Comparison of ENCODE assay signal across 30 mouse cellular contexts in the genomic region with DNA sequence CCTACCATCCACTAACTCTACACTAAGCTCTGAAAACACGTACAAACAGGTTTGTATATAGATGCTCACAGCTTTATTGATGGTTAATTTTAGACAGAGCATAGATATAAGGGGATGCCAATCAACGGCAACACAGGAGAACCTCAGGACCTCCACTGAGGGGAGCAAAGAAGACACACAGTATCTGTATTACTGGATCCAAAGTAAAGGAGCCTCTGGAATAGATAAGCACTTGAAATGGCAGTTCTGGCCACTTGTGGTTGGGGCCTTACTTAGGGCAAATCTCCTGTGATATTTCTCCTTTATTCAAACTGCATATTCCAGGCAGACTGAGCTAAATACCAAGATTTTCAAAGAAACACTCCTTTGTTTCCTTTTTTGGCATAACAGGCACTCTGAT. TPM values are rescaled to one million over a fixed set of nuclear protein-coding genes. Genes with fewer than 3 reads are reported as not detected.
DNase-seq lines count a peak whose midpoint lies in the region; ATAC-seq and TF ChIP-seq lines count a peak whose summit lies in the region.
"Had no signal": no experiment of that assay in that cellular context is flagged by ENCODE, and none has a peak within 500 bp of the region (broad histone marks: within the 10 kb centered on the region; RNA-seq: fewer than 3 reads in every experiment).

No protein-coding gene starts in this region.

- H3K4me1 ChIP-seq in liver, postnatal 0 days (ENCODE audit: insufficient read depth), result peaks cover 4% of the 10 kb centered on the region; the same call in 1 of the 2 replicates
- H3K4me1 ChIP-seq in liver, embryonic 13.5 days (replicated peaks), result peaks cover 48% of the 10 kb centered on the region
- H3K4me1 ChIP-seq in liver, embryonic 16.5 days (ENCODE audit: control insufficient read depth, low read depth, low read length), result peaks cover 19% of the 10 kb centered on the region
- H3K4me1 ChIP-seq in heart, adult 2 months (ENCODE audit: control insufficient read depth, insufficient read depth, low read length), result peaks cover 3% of the 10 kb centered on the region
- H3K4me1 ChIP-seq: embryonic facial prominence, embryonic 10.5 days; forebrain, embryonic 12.5 days; forebrain, embryonic 15.5 days; hindbrain, embryonic 10.5 days; hindbrain, embryonic 13.5 days had no signal

- no peaks in the 10 kb centered on the region for H3K9me3 ChIP-seq in liver, postnatal 0 days (ENCODE audit: low read length)
- no peaks in the 10 kb centered on the region for H3K9me3 ChIP-seq in liver, embryonic 13.5 days (replicated peaks)
- H3K9me3 ChIP-seq in liver, embryonic 16.5 days (replicated peaks; ENCODE audit: control insufficient read depth, low read length), result no peaks in the 10 kb centered on the region
- H3K9me3 ChIP-seq: embryonic facial prominence, embryonic 10.5 days; embryonic facial prominence, embryonic 13.5 days; forebrain, embryonic 12.5 days; forebrain, embryonic 15.5 days; G1E; heart, embryonic 12.5 days; heart, embryonic 15.5 days; hindbrain, embryonic 10.5 days; hindbrain, embryonic 13.5 days had no signal

- H3K4me3 ChIP-seq in liver, postnatal 0 days (ENCODE audit: low read depth, low read length), result no peak overlapping the region
- no peak overlapping the region for H3K4me3 ChIP-seq in liver, embryonic 13.5 days (replicated peaks)
- H3K4me3 ChIP-seq in liver, embryonic 16.5 days (ENCODE audit: low read depth, low read length), result no peak overlapping the region
- no peak overlapping the region for H3K4me3 ChIP-seq in heart, adult 2 months
- H3K4me3 ChIP-seq: embryonic facial prominence, embryonic 10.5 days; embryonic facial prominence, embryonic 13.5 days; erythroblast, embryonic 14.5 days; forebrain, embryonic 12.5 days; forebrain, embryonic 15.5 days; heart, embryonic 12.5 days; heart, embryonic 15.5 days; hindbrain, embryonic 10.5 days; hindbrain, embryonic 13.5 days had no signal

- H3K79me2 ChIP-seq in heart, adult 2 months (replicated peaks; ENCODE audit: control insufficient read depth, insufficient read depth, low read length), result peaks cover 1% of the 10 kb centered on the region

- no peak overlapping the region for H3K27ac ChIP-seq in liver, postnatal 0 days (ENCODE audit: low read depth)
- H3K27ac ChIP-seq in liver, embryonic 13.5 days, result peak overlapping the region; percentile 61; the same call in 1 of the 2 replicates
- 0 out of 2 replicates have a peak overlapping the region, but pooled peaks have one; percentile 37 for H3K27ac ChIP-seq in liver, embryonic 16.5 days (ENCODE audit: low read length)
- H3K27ac ChIP-seq in heart, adult 2 months, result no peak overlapping the region
- H3K27ac ChIP-seq: embryonic facial prominence, embryonic 10.5 days; embryonic facial prominence, embryonic 13.5 days; forebrain, embryonic 12.5 days; forebrain, embryonic 15.5 days; heart, embryonic 15.5 days; hindbrain, embryonic 10.5 days; hindbrain, embryonic 13.5 days had no signal

- WGBS in liver, postnatal 0 days (ENCODE audit: insufficient replicate concordance), result 64% methylated on average over 2 of the region's 2 CpGs
- WGBS in liver, embryonic 13.5 days (ENCODE audit: insufficient replicate concordance), result 39% methylated on average over 2 of the region's 2 CpGs
- WGBS in liver, embryonic 16.5 days (ENCODE audit: insufficient replicate concordance), result 39% methylated on average over 2 of the region's 2 CpGs
- WGBS in heart, adult 2 months, result 80% methylated on average over 2 of the region's 2 CpGs

- TF ChIP-seq POLR2A in heart, adult 2 months (IDR thresholded peaks at IDR 0.05; ENCODE audit: insufficient read depth, low read depth, low read length), result no peak

- H3K27me3 ChIP-seq in liver, postnatal 0 days (ENCODE audit: insufficient read depth, low read length), result no peaks in the 10 kb centered on the region
- H3K27me3 ChIP-seq in liver, embryonic 13.5 days, result no peaks in the 10 kb centered on the region
- no peaks in the 10 kb centered on the region for H3K27me3 ChIP-seq in liver, embryonic 16.5 days (ENCODE audit: control insufficient read depth, insufficient read depth, low read depth, low read length)
- H3K27me3 ChIP-seq in heart, adult 2 months (ENCODE audit: control insufficient read depth, insufficient read depth, low read length), result no peaks in the 10 kb centered on the region
- H3K27me3 ChIP-seq: CH12.LX; embryonic facial prominence, embryonic 13.5 days; forebrain, embryonic 12.5 days; forebrain, embryonic 15.5 days; heart, embryonic 12.5 days; heart, embryonic 15.5 days; hindbrain, embryonic 13.5 days had no signal

- no peak overlapping the region for H3K9ac ChIP-seq in liver, postnatal 0 days (replicated peaks)
- H3K9ac ChIP-seq in liver, embryonic 13.5 days, result 0 out of 2 replicates have a peak overlapping the region, but pooled peaks have one; percentile 26
- no peak overlapping the region for H3K9ac ChIP-seq in liver, embryonic 16.5 days (ENCODE audit: low read depth, low read length)
- H3K9ac ChIP-seq in heart, adult 2 months (ENCODE audit: low read depth, low read length), result no peak overlapping the region
- H3K9ac ChIP-seq: embryonic facial prominence, embryonic 13.5 days; forebrain, embryonic 12.5 days; forebrain, embryonic 15.5 days; heart, embryonic 12.5 days; heart, embryonic 15.5 days; hindbrain, embryonic 13.5 days had no signal

- peak; percentile 13 for DNase-seq in liver
- no peak for DNase-seq in liver, postnatal 0 days
- DNase-seq in liver, embryonic 13.5 days, result peak; percentile 3
- no peak for DNase-seq in heart, adult 2 months
- no peak for DNase-seq in adrenal gland, postnatal 10 days
- DNase-seq: adrenal gland, adult 2 months; adrenal gland, postnatal 25 days; B cell, adult 2 months; cerebellum, adult 11-12 months; cerebellum, adult 8-10 months; cerebellum, postnatal 10 days; cerebellum, postnatal 36 days; embryo, embryonic 11 days; gastrocnemius, postnatal 10 days; gastrocnemius, postnatal 36 days; heart, postnatal 10 days had no signal

- no peak overlapping the region for H3K4me2 ChIP-seq in liver, postnatal 0 days (ENCODE audit: low read depth, low read length)
- peak overlapping the region; percentile 33; the same call in 1 of the 2 replicates for H3K4me2 ChIP-seq in liver, embryonic 13.5 days
- no peak overlapping the region for H3K4me2 ChIP-seq in liver, embryonic 16.5 days (ENCODE audit: low read depth, low read length)
- H3K4me2 ChIP-seq: embryonic facial prominence, embryonic 13.5 days; forebrain, embryonic 12.5 days; forebrain, embryonic 15.5 days; heart, embryonic 12.5 days; heart, embryonic 15.5 days; hindbrain, embryonic 13.5 days had no signal

- intact Hi-C loops in heart, adult 2 months (cut with DNase I), result no loop called here

- ATAC-seq in liver, postnatal 0 days, result no peak
- peak; percentile 77 for ATAC-seq in liver, embryonic 13.5 days (ENCODE audit: low read depth)
- no peak for ATAC-seq in liver, embryonic 16.5 days (ENCODE audit: low read depth)
- ATAC-seq in monocyte, adult 5-6 weeks (replicated peaks; ENCODE audit: insufficient number of reproducible peaks, low FRiP score, low TSS enrichment, poor library complexity, severe bottlenecking), result no peak
- ATAC-seq: forebrain, embryonic 15.5 days; hindbrain, embryonic 16.5 days had no signal

- no peak for TF ChIP-seq EP300 in liver, postnatal 0 days (IDR thresholded peaks at IDR 0.05; ENCODE audit: low read depth)
- no peak for TF ChIP-seq EP300 in heart, adult 2 months (IDR thresholded peaks at IDR 0.05; ENCODE audit: insufficient read depth, low read depth, low read length)

- no peak for TF ChIP-seq CTCF in liver, postnatal 0 days (IDR thresholded peaks at IDR 0.05; ENCODE audit: low read depth)
- TF ChIP-seq CTCF in heart, adult 2 months (IDR thresholded peaks at IDR 0.05), result no peak

- H3K36me3 ChIP-seq in liver, postnatal 0 days (replicated peaks; ENCODE audit: insufficient read depth, low read length), result peaks cover 12% of the 10 kb centered on the region
- peaks cover 34% of the 10 kb centered on the region for H3K36me3 ChIP-seq in liver, embryonic 13.5 days
- no peaks in the 10 kb centered on the region for H3K36me3 ChIP-seq in liver, embryonic 16.5 days (ENCODE audit: control insufficient read depth, insufficient read depth)
- H3K36me3 ChIP-seq in heart, adult 2 months (ENCODE audit: control insufficient read depth, insufficient read depth, low read length), result peaks cover 32% of the 10 kb centered on the region

RNA-seq across cellular contexts. Expression of a gene that starts 10.5 kb away (rescaled TPM):
- 7.2 TPM in 2 replicates for polyA plus RNA-seq in liver, postnatal 0 days (2015; fragmentation: Nextera tagmentation; extraction: Ambion mirVana)
- 7.2 and 9.3 TPM in 2 replicates for polyA plus RNA-seq in liver, embryonic 13.5 days (2015; fragmentation: Nextera tagmentation; extraction: Ambion mirVana)
- 6.9 and 7.9 TPM in 2 replicates for polyA plus RNA-seq in liver, embryonic 16.5 days (2015; fragmentation: Nextera tagmentation; extraction: Ambion mirVana)
- 10 to 100 TPM; 19.4 to 19.8 TPM for total RNA-seq in heart, adult 2 months (2021)
- 25.2 and 25.7 TPM in 2 replicates for polyA plus RNA-seq in heart, adult 2 months (2012; rRNA removed)
- total RNA-seq in monocyte, adult 5-6 weeks (2017), result 46.4 to 83.1 TPM (median 57.7 TPM) in 3 replicates
- total RNA-seq in adrenal gland, postnatal 10 days (2021), result 10 to 100 TPM; 31.4 to 36.9 TPM

RNA-seq across cellular contexts. Expression of a gene that starts 49.5 kb away (rescaled TPM):
- 12.3 and 12.4 TPM in 2 replicates for polyA plus RNA-seq in liver, postnatal 0 days (2015; fragmentation: Nextera tagmentation; extraction: Ambion mirVana)
- polyA plus RNA-seq in liver, embryonic 13.5 days (2015; fragmentation: Nextera tagmentation; extraction: Ambion mirVana), result 20.6 and 23.6 TPM in 2 replicates
- polyA plus RNA-seq in liver, embryonic 16.5 days (2015; fragmentation: Nextera tagmentation; extraction: Ambion mirVana), result 14.9 and 16.1 TPM in 2 replicates
- 10 to 100 TPM; 20.9 to 21.9 TPM for total RNA-seq in heart, adult 2 months (2021)
- 6.4 and 8.9 TPM in 2 replicates for polyA plus RNA-seq in heart, adult 2 months (2012; rRNA removed)
- 121 to 160 TPM (median 139 TPM) in 3 replicates for total RNA-seq in monocyte, adult 5-6 weeks (2017)
- 10 to 100 TPM; 27.4 to 36.0 TPM for total RNA-seq in adrenal gland, postnatal 10 days (2021)

Comparison
In these comparisons a context has a peak if more than half of its experiments do, and no peak if none do; other contexts are left out.
1. DNase-seq: peak in liver (single experiment) and liver, embryonic 13.5 days (single experiment); none in liver, postnatal 0 days (single experiment), heart, adult 2 months (0 of 2) and adrenal gland, postnatal 10 days (single experiment).
2. H3K27ac ChIP-seq: peak in liver, embryonic 13.5 days (single experiment) and liver, embryonic 16.5 days (single experiment); none in liver, postnatal 0 days (single experiment) and heart, adult 2 months (single experiment).